Mouse (Mus musculus): Measurements from ENCODE around the gene Fabp3. TPM values are rescaled to one million over a fixed set of nuclear protein-coding genes. Genes with fewer than 3 reads are reported as not detected.
A peak's percentile ranks its signal among the peaks of the same experiment; 100 is the strongest.

Gene Fabp3
- polyA plus RNA-seq, 1 experiment from 2014 or later, result 514 TPM

- H3K27me3 ChIP-seq (ENCODE audit: control insufficient read depth, insufficient read depth, low read length), result peaks cover 25% of the 10 kb centered on the region
- no peak overlapping the region for H3K4me3 ChIP-seq (ENCODE audit: low read depth, low read length)
- H3K4me1 ChIP-seq (ENCODE audit: control insufficient read depth, insufficient read depth, low read length), result no peaks in the 10 kb centered on the region
- H3K4me2 ChIP-seq, result no peak overlapping the region
- no peak overlapping the region for H3K9ac ChIP-seq (ENCODE audit: low read depth, low read length)
- ATAC-seq (replicated peaks; ENCODE audit: insufficient number of reproducible peaks, low FRiP score, low TSS enrichment), result no peak
- no peak overlapping the region for H3K27ac ChIP-seq (ENCODE audit: low read depth, low read length)
- 73% methylated on average over 9 of the region's 9 CpGs for WGBS (ENCODE audit: insufficient replicate concordance)
- no peaks in the 10 kb centered on the region for H3K9me3 ChIP-seq (replicated peaks; ENCODE audit: control insufficient read depth, low read length)
- no peaks in the 10 kb centered on the region for H3K36me3 ChIP-seq (ENCODE audit: control insufficient read depth, insufficient read depth, low read length)
Measured at GRCm38 (mm10) chr4:130283826-130284225, 24.6 kb upstream of the Fabp3 start.

GRCm38 (mm10) chr4:130286531-130286930 is 21.9 kb upstream of the Fabp3 start:
- no peak overlapping the region for H3K27ac ChIP-seq (ENCODE audit: low read depth, low read length)
- no peaks in the 10 kb centered on the region for H3K9me3 ChIP-seq (replicated peaks; ENCODE audit: control insufficient read depth, low read length)
- H3K36me3 ChIP-seq (ENCODE audit: control insufficient read depth, insufficient read depth, low read length), result no peaks in the 10 kb centered on the region
- H3K4me3 ChIP-seq (ENCODE audit: low read depth, low read length), result no peak overlapping the region
- 44% methylated on average over 3 of the region's 3 CpGs for WGBS (ENCODE audit: insufficient replicate concordance)
- ATAC-seq (replicated peaks; ENCODE audit: insufficient number of reproducible peaks, low FRiP score, low TSS enrichment), result no peak
- no peak overlapping the region for H3K4me2 ChIP-seq
- H3K9ac ChIP-seq (ENCODE audit: low read depth, low read length), result no peak overlapping the region
- peaks cover 15% of the 10 kb centered on the region; the same call in 1 of the 2 replicates for H3K27me3 ChIP-seq (ENCODE audit: control insufficient read depth, insufficient read depth, low read length)
- H3K4me1 ChIP-seq (ENCODE audit: control insufficient read depth, insufficient read depth, low read length), result no peaks in the 10 kb centered on the region

- H3K4me2 ChIP-seq, result no peak overlapping the region
- no peak for ATAC-seq (replicated peaks; ENCODE audit: insufficient number of reproducible peaks, low FRiP score, low TSS enrichment)
- no peaks in the 10 kb centered on the region for H3K36me3 ChIP-seq (ENCODE audit: control insufficient read depth, insufficient read depth, low read length)
- no peak overlapping the region for H3K27ac ChIP-seq (ENCODE audit: low read depth, low read length)
- H3K9me3 ChIP-seq (replicated peaks; ENCODE audit: control insufficient read depth, low read length), result no peaks in the 10 kb centered on the region
- H3K4me3 ChIP-seq (ENCODE audit: low read depth, low read length), result no peak overlapping the region
- H3K4me1 ChIP-seq (ENCODE audit: control insufficient read depth, insufficient read depth, low read length), result no peaks in the 10 kb centered on the region
- H3K27me3 ChIP-seq (ENCODE audit: control insufficient read depth, insufficient read depth, low read length), result peaks cover 14% of the 10 kb centered on the region; the same call in 1 of the 2 replicates
- 64% methylated on average over 3 of the region's 3 CpGs for WGBS (ENCODE audit: insufficient replicate concordance)
- H3K9ac ChIP-seq (ENCODE audit: low read depth, low read length), result no peak overlapping the region
Measured at GRCm38 (mm10) chr4:130289824-130290223, 18.6 kb upstream of the Fabp3 start.

GRCm38 (mm10) chr4:130292271-130292670 is 16.1 kb upstream of the Fabp3 start:
- no peak for ATAC-seq (replicated peaks; ENCODE audit: insufficient number of reproducible peaks, low FRiP score, low TSS enrichment)
- Histone ChIP-seq H3K27ac (ENCODE audit: low read depth, low read length) (no peak overlapping the region), H3K36me3 (ENCODE audit: control insufficient read depth, insufficient read depth, low read length) (no peaks in the 10 kb centered on the region), H3K4me3 (ENCODE audit: low read depth, low read length) (no peak overlapping the region), H3K4me2 (no peak overlapping the region), H3K9ac (ENCODE audit: low read depth, low read length) (no peak overlapping the region), H3K27me3 (ENCODE audit: control insufficient read depth, insufficient read depth, low read length) (0 out of 2 replicates have a peak, but pooled peaks cover 3% of the 10 kb centered on the region), H3K9me3 (replicated peaks; ENCODE audit: control insufficient read depth, low read length) (no peaks in the 10 kb centered on the region), H3K4me1 (ENCODE audit: control insufficient read depth, insufficient read depth, low read length) (peaks cover 1% of the 10 kb centered on the region; the same call in 1 of the 2 replicates)
- 4% methylated on average over 4 of the region's 4 CpGs for WGBS (ENCODE audit: insufficient replicate concordance)

GRCm38 (mm10) chr4:130294513-130294912 is 13.9 kb upstream of the Fabp3 start:
- no peak overlapping the region for H3K4me3 ChIP-seq (ENCODE audit: low read depth, low read length)
- WGBS (ENCODE audit: insufficient replicate concordance), result 69% methylated on average over 8 of the region's 8 CpGs
- no peak for ATAC-seq (replicated peaks; ENCODE audit: insufficient number of reproducible peaks, low FRiP score, low TSS enrichment)
- no peaks in the 10 kb centered on the region for H3K9me3 ChIP-seq (replicated peaks; ENCODE audit: control insufficient read depth, low read length)
- no peak overlapping the region for H3K9ac ChIP-seq (ENCODE audit: low read depth, low read length)
- no peaks in the 10 kb centered on the region for H3K27me3 ChIP-seq (ENCODE audit: control insufficient read depth, insufficient read depth, low read length)
- no peaks in the 10 kb centered on the region for H3K36me3 ChIP-seq (ENCODE audit: control insufficient read depth, insufficient read depth, low read length)
- H3K4me1 ChIP-seq (ENCODE audit: control insufficient read depth, insufficient read depth, low read length), result peaks cover 7% of the 10 kb centered on the region; the same call in 1 of the 2 replicates
- H3K27ac ChIP-seq (ENCODE audit: low read depth, low read length), result no peak overlapping the region
- H3K4me2 ChIP-seq, result no peak overlapping the region

GRCm38 (mm10) chr4:130295047-130295745 is 13.2 kb upstream of the Fabp3 start:
- Histone ChIP-seq H3K36me3 (ENCODE audit: control insufficient read depth, insufficient read depth, low read length) (no peaks in the 10 kb centered on the region), H3K9ac (ENCODE audit: low read depth, low read length) (no peak overlapping the region), H3K4me3 (ENCODE audit: low read depth, low read length) (no peak overlapping the region), H3K4me1 (ENCODE audit: control insufficient read depth, insufficient read depth, low read length) (peaks cover 11% of the 10 kb centered on the region; the same call in 1 of the 2 replicates), H3K9me3 (replicated peaks; ENCODE audit: control insufficient read depth, low read length) (no peaks in the 10 kb centered on the region), H3K4me2 (peak overlapping the region; percentile 3; the same call in 1 of the 2 replicates), H3K27me3 (ENCODE audit: control insufficient read depth, insufficient read depth, low read length) (no peaks in the 10 kb centered on the region), H3K27ac (ENCODE audit: low read depth, low read length) (0 out of 2 replicates have a peak overlapping the region, but pooled peaks have one; percentile 31)
- 49% methylated on average over 23 of the region's 23 CpGs for WGBS (ENCODE audit: insufficient replicate concordance)
- 0 out of 2 replicates have a peak, but pooled peaks have one; percentile 50 for ATAC-seq (replicated peaks; ENCODE audit: insufficient number of reproducible peaks, low FRiP score, low TSS enrichment)

GRCm38 (mm10) chr4:130296243-130296965 is 12.0 kb upstream of the Fabp3 start:
- 75% methylated on average over 13 of the region's 13 CpGs for WGBS (ENCODE audit: insufficient replicate concordance)
- no peak for ATAC-seq (replicated peaks; ENCODE audit: insufficient number of reproducible peaks, low FRiP score, low TSS enrichment)
- H3K4me2 ChIP-seq, result no peak overlapping the region

GRCm38 (mm10) chr4:130297123-130297529 is 11.3 kb upstream of the Fabp3 start:
- H3K4me2 ChIP-seq, result peak overlapping the region; percentile 34
- no peaks in the 10 kb centered on the region for H3K9me3 ChIP-seq (replicated peaks; ENCODE audit: control insufficient read depth, low read length)
- H3K27me3 ChIP-seq (ENCODE audit: control insufficient read depth, insufficient read depth, low read length), result 0 out of 2 replicates have a peak, but pooled peaks cover 2% of the 10 kb centered on the region
- H3K9ac ChIP-seq (ENCODE audit: low read depth, low read length), result no peak overlapping the region
- WGBS (ENCODE audit: insufficient replicate concordance), result 19% methylated on average over 13 of the region's 13 CpGs
- peaks cover 11% of the 10 kb centered on the region; the same call in 1 of the 2 replicates for H3K4me1 ChIP-seq (ENCODE audit: control insufficient read depth, insufficient read depth, low read length)
- H3K4me3 ChIP-seq (ENCODE audit: low read depth, low read length), result no peak overlapping the region
- peak; percentile 59; the same call in 1 of the 2 replicates for ATAC-seq (replicated peaks; ENCODE audit: insufficient number of reproducible peaks, low FRiP score, low TSS enrichment)
- no peaks in the 10 kb centered on the region for H3K36me3 ChIP-seq (ENCODE audit: control insufficient read depth, insufficient read depth, low read length)
- no peak overlapping the region for H3K27ac ChIP-seq (ENCODE audit: low read depth, low read length)

More at GRCm38 (mm10) chr4:130296243-130296965, 12.0 kb upstream of the Fabp3 start:
- Histone ChIP-seq H3K4me3 (ENCODE audit: low read depth, low read length) (no peak overlapping the region), H3K27me3 (ENCODE audit: control insufficient read depth, insufficient read depth, low read length) (0 out of 2 replicates have a peak, but pooled peaks cover 2% of the 10 kb centered on the region), H3K4me1 (ENCODE audit: control insufficient read depth, insufficient read depth, low read length) (peaks cover 11% of the 10 kb centered on the region; the same call in 1 of the 2 replicates), H3K9ac (ENCODE audit: low read depth, low read length) (no peak overlapping the region), H3K36me3 (ENCODE audit: control insufficient read depth, insufficient read depth, low read length) (no peaks in the 10 kb centered on the region), H3K27ac (ENCODE audit: low read depth, low read length) (no peak overlapping the region), H3K9me3 (replicated peaks; ENCODE audit: control insufficient read depth, low read length) (no peaks in the 10 kb centered on the region)

Measured in heart, embryonic 11.5 days (tissue).